Mouse (Mus musculus) heart, postnatal 10 days (tissue): ENCODE measurements around the gene Jak1. TPM values are rescaled to one million over a fixed set of nuclear protein-coding genes. Genes with fewer than 3 reads are reported as not detected.

Experiments
- DNase-seq, 2 experiments: peaks; one replicate each; pipeline ENCODE4 v3.0.0; 2021
- intact Hi-C: fragments of 180-260 bp; cut with DNase I; formaldehyde crosslinking; loops from one replicate; pipeline ENCODE4 v1.15.1; 2025
- total RNA-seq, 2 experiments: library from RNA; stranded (reverse); gene quantifications; 2 replicates each; pipeline ENCODE4 v1.2.3; 2021

Jak1 gene
- total RNA-seq, result 10 to 100 TPM; 89.5 to 93.0 TPM

DNA sequence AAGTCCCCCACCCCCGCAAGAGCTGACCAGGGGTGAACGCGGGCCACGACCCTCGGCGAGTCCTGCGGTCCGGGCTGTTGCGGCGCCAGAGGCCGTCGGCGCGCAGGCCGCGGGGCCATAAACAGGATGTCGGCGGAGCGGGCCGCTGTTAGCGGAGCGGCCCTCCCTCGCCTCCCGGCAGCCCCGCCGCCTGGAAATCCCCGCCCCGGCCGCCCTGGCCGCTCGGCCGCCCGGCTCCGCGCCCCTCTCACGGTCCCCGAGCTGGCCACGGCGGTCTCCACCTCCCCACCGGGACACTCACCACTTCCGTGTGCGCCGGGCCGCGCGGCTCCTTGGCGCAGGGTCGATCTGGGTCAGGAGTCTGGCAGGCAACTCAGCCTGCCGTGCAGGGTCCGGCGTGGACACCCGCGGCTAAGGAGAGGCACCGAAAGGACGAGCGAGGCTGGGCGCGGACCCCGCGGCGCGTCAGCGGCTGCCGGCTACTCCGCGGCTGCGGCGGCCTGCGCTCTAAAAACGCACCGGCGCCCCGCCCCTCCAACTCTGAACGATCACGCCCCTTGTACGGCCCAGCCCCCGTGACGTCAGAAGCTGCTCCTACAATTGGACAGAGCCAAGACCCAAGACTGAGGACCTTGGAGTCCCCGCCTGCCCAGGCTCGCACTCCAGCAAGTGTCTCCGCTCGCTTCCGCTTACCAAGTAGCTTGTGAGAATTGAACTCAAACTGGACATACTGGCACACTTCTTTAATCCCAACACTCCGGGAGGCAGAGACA lies at the start of gene Jak1:
TSS of gene Jak1 (minus strand) at position 542 of the 773 bp plus-strand sequence.
- peak; percentile 99 for DNase-seq
- intact Hi-C loops, result loop anchor here (2.0 to 10.0 kb wide), 4 partner anchors 28 to 380 kb away; partner anchors contain the start of gene Leprot

DNA sequence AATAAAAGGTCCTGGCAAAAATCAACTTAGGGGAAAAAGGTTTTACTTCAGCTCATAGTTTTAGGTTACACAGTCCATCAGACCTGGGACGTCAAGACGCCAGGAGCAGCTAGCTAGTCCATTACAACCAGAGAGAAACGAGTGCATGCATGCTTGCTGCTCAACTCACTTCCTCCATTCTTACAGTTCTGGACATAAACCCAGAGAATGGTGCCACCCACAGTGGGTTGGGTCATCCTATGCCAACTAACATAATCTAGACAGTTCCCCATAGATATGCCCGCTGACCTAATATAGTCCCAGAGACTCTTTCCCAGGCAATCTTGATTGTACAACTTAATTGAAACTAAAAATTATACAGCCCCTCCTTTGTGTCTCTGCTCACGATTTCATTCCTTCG lies 47.0 kb upstream of the Jak1 start:
- intact Hi-C loops, result no loop called here
- no peak for DNase-seq

DNA sequence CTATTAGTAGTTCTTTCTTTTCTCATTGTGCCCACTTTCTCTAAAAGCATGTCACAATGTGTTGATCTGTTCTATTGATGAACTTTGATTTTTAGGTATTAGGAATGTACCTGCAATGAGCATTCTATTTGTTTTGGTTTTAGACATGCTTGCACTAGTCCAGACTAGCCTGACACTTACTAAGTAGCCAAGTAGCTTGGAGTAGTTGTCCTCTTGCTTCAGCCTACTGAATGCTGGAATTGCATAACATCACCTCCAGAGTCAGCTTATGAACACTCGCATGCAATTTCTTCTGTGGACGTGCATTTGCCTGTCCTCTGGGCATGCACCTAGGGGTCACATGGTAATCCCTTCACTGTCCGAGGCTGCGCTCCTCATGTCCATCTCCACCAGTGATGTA lies 43.1 kb upstream of the Jak1 start:
- intact Hi-C loops, result no loop called here
- DNase-seq, result no peak

DNA sequence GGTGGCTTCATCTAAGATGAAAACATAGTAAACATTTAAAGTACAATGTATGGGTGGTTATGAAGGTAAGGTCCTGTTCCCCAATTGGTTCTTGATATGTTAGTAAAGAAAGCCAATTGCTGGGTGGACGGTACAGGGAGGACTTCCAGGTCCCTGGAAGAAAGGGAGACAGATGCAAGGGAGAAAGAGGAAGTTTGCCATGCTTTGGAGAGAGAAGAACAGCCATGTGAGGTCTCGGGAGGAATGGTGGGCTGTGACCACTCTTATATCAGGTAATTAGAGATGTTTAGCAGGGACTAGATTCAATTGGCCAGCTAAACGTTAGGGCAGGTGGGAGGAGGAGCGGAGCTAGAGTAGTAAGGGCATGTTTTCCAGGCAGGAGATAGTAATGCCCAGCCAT lies 42.2 kb upstream of the Jak1 start:
- DNase-seq, result no peak
- intact Hi-C loops, result no loop called here

DNA sequence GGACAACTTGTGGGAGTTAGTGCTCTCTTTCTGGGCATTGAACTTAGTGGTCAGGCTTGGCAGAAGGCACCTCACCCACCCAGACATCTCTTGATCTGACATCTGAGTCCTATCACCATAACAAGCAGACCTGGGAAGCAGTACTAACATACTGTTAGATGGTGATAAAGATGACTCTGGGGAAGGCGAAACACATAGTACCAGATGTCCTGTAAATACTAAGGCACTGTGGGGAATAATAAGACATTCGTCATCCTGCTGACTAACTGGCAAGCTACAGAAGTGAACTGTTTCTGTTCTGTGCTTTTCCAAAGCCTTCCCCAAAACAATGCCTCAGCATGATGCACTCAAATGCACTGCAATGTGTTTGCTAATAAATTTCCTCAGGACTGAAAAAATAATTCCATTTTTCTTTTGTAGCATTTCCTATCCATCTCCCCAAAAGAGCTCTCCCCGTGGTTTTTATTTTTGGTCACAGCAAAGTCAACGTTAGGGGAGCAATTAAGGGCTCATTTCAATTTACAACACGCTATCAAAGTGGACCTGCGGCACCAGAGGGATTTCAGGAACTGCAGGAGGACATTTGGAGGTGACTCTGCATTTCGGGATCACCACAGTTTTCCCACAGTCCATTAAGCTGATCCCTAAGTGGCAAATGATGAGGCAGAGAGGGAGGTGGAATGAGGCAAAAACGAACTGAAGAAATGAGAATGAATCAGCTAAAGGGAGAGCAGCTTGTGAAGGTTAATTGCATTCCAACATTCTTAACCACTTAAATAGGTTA lies 41.2 kb upstream of the Jak1 start:
- intact Hi-C loops, result no loop called here

DNA sequence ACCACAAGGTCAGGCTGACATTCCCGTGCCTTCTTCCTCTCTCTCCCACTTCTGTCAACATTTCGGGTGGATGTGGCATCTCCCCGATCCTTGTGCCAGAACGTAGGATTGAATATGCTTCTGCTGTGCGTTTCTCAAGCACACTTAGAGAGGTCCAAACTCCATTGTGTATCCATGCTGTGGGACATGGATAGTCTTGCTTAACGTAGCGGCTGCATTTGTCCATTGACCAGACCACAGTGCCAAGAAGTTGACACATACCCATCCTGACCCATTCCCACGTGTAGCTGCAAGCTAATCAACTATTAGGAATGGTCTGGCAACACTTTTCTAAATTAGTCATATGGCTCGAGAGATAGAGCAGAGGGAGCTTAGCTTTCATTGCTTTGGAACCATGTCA lies 40.0 kb upstream of the Jak1 start:
- intact Hi-C loops, result no loop called here
- DNase-seq, result peak; percentile 18 to 21

More for the DNA sequence above, 41.2 kb upstream of the Jak1 start:
- DNase-seq, result no peak

DNA sequence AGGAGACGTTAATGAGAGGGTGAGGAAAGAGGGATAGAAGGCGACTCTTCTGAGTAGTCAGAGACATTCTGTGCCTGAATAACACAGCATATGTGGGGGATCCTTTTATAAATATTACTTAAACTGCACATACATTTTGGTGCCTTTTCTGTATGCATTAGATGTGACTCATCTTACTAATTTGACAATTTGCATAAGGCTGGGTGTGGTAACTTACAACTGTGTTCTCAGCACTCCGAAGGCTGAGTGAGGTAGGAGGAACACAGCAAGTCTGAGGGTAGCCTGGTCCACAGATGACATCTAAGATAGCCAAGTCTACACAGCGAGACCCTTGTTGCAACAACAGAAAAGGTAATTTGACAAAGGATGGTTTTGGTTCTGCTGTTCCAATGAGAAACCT lies 39.0 kb upstream of the Jak1 start:
- no peak for DNase-seq
- intact Hi-C loops, result no loop called here

DNA sequence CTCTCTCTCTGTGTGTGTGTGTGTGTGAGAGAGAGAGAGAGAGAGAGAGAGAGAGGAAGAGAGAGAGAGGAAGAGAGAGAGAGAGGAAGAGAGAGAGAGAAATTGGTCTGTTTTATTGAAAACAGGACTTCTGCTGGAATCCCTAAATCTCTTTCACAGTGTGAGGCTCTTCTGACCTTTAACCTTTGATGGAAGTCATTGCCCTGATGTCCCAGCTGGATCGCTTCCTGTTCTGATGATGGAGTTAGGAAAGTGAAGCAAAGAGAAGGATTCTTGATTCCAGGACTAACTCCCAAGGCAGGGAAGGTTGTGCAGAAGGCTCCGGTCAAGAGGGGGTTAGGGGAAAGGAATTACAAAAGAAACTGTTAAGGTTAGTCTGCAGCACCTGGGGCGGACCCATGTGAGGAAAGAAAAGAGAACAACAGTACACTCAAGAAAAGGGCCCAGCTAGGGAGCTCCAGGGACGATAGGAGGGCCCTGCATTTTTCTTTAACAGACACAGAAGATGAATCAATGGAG lies 35.4 kb upstream of the Jak1 start:
- no peak for DNase-seq
- intact Hi-C loops, result no loop called here

DNA sequence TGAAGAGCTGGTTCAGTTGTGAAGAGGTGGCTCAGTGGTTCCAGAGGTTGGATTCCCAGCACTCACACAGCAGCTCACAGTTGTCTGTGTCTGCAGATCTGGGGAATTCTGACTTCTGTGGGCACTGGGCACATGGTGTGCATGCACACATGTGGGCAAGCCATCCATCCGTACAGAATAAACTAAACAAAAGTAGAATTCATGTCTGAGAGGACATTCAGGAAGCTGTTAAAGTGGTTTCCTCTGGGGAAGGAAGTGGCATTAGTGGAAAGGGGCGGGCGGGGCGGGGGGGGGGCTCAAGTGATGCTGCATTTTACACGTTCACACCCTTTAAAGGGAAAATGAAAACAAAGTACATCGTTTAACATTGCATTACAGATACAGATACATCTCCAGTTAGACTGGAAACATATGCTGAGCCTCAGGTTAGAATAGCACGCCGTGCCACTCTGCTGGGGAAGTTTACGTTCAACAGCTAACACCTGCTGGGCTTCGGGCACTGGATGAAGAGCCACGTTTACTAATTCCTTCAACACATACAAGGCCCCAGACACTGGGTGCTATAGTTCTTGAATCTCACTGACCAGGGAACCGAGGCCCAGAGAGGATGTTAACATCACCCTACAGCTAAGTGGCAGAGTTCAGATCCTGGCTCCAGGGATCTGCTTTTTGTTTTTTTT lies 33.4 kb upstream of the Jak1 start:
- intact Hi-C loops, result loop anchor here (10.0 kb wide), 1 partner anchor 514 kb away; no protein-coding TSS in a partner anchor
- DNase-seq, result no peak

DNA sequence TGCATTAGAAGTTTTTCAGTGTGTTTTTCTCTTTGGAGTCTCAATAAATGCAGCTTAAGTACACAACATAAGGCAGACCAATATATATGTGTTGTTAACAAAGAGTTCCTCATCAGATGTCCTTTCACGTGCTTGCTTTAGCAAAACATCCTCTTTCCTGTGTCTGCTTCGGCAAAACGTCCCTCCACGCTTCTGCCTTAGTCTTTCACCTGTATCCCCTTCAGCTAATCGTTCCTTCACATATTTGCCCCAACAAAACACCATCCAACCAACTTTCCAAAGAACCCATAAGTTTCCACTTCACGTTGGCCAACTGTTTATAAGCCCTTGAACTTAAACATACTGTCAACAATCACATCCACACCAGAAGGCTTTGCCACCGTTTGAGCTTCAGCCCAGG lies 31.8 kb upstream of the Jak1 start:
- intact Hi-C loops, result loop anchor here (10.0 kb wide), 1 partner anchor 512 kb away; no protein-coding TSS in a partner anchor
- no peak for DNase-seq

DNA sequence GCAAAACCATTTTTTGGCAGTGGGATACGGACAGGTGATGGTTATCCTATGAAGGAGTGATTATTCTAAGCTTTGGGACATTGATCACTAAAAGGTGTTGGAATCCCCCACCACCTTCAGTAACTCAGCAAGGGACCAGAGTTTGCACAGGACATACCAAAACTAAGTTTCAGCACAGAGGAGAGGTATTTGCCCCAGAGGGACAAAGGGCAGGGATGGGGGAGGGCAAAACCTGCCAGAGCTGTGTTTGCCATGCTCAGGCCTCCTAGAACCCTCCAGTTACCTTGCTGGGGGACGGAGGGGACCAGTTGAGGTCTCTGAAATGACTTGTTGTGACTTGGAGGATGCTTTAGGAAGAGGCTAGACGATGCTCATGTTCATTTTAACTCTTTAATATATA lies 30.7 kb upstream of the Jak1 start:
- no peak for DNase-seq
- intact Hi-C loops, result loop anchor here (10.0 kb wide), 1 partner anchor 511 kb away; no protein-coding TSS in a partner anchor

DNA sequence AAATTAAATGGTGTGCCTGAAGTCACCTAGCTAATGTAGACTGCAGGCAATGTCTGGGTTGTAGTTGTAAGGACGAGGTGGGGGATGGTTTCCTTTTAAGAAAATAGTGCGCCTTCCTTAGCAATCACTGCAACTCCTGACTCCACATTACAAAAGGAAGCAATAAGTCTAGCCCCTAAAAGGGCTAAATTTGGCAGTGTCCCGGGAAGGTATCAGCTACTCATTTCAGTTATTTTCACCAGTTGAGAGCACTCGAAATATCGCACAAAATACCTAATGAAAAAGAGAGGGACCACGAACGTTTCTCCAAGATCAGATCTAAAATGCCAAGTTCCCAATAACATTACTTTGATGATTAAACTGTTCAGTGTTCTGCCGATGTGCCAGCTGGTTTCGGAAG lies 28.6 kb upstream of the Jak1 start:
- DNase-seq, result no peak
- intact Hi-C loops, result loop anchor here (2.0 to 10.0 kb wide), 3 partner anchors 29 to 509 kb away; partner anchors contain the start of gene Jak1

DNA sequence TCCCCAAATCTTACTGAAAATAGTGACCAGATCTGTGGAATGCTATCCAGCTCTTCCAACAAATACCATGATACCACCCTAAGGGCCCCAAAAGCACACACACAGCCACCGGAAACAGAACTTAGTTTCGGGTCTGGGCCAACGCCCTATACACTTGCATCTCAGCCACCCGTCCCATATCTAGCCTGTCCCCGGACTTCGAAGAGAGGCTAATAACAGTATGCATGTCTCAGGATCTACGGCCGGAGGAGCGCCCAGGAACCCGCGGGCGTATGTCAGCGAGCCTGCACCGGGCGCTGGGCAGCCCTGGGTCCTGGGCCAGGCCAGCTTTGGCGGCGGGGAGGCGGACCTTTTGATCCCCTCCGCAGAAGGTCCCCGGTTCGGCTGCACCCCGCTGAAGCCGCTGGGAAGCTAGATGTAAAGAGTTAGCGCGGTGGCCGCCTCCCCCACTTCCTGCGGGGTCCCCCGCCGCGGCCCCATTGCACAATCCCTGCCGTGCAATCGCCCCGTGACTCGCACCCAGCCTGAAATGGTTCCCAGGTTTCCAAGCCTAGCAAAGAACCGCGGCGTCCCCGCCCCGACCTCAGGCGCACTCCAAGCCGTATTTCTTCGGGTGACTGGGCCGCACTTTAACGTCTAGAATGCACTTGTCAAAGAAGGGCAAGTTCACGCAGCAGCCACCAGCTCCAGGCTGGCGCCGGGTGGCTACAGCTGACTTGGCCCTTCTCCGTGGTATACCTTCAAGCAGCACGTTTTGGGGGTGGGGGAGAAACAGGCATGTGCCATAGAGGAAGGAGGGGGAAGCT lies 27.9 kb upstream of the Jak1 start:
- intact Hi-C loops, result loop anchor here (2.0 to 10.0 kb wide), 3 partner anchors 28 to 508 kb away; partner anchors contain the start of gene Jak1

DNA sequence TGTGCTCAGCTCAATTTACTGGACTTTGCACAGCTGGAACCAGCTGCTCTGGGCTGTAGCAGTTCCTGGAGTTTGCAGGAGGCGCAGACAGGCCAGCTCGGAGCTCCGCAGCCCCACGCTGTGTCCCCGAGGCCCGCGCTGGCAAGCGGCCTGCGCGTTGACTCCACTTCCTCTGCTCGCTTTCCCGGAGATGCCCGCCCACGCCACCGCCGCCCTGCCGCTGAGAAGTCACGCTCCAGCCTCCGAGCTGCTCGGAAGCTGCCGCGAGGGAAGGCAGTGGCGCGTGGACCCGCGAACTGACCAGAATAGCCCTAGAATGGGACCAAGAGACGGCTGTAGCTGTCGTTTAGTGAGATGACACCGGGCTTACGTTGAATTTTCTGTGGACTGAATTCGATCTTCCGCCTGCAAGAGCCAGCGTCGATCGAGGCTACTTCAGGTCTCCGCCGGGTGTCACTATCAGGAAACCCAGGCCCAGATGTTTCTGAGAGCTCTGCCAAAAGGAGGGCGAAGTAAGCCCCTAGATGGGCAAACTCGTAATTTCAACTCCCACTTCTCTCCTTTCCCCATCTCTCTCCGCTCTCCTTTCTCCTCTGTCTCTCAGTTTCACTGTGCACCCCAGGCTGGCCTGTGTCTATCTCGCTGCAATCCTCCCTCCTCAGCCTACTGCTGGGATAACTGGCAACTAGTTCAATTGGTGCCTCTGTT lies 27.1 kb upstream of the Jak1 start:
- intact Hi-C loops, result loop anchor here (2.0 to 10.0 kb wide), 3 partner anchors 27 to 507 kb away; partner anchors contain the start of gene Jak1
- peak; percentile 92 for DNase-seq

More for the DNA sequence above, 27.9 kb upstream of the Jak1 start:
- DNase-seq, result peak; percentile 66 to 70

DNA sequence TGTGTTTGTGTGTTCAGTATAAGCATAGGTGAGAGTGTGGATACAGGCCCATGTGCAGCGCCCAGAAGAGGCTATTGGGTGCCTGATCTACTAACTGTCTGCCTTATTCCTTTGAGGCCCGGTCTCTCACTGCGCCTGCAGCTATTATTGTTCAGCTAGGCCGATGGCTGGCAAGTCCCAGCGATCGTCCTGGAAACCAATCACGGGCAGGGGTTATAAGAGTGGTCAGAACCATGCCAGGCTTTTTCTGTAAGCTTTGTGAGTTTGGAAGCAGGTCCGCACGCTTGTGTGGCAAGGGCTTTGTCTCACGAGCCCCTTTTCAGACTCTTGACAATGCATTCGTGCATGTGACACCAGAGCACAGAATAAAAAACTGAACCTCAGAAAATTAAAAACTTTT lies 23.2 kb upstream of the Jak1 start:
- intact Hi-C loops, result no loop called here
- DNase-seq, result no peak

DNA sequence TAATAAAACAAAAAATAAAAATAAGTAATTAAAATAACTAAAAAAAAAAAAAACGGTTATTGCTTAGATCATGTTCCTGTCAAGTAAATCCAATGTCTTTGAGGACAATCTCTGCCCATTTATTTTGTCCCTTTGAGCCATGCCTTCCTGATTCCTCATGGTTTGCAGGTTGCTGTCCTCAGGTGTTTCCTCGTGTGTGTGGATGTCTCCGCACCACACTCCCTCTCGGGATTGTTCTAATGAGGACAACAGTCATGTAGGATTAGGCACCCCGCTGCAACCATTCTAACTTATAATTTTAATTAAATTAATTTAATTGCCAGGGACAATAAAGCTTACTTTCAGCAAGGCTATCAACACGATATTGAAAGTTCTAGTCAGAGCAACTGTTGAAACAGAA lies 21.5 kb upstream of the Jak1 start:
- DNase-seq, result no peak
- intact Hi-C loops, result no loop called here

DNA sequence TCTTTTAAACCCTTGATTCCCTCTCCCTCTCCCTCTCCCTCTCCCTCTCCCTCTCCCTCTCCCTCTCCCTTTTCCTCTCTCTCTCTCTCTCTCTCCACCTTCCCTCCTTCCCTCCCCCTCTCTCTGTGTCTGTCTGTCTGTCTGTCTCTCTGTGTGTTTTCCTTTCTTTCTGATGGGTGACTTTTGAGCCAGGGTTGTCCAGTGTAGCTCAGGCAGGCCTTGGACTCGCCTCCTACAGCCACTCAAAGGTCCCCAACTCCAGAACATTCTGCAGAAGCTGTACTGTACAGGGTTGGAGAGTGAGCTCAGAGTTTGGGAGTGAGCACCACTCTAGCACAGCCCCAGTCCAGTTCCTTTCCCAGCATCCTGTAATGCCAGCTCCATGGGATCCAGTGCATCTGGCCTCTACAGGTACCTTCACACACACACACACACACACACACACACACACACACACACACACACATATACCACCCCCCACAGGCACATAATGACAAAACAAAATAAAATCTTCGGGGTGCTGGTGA lies 20.9 kb upstream of the Jak1 start:
- DNase-seq, result no peak
- intact Hi-C loops, result no loop called here

DNA sequence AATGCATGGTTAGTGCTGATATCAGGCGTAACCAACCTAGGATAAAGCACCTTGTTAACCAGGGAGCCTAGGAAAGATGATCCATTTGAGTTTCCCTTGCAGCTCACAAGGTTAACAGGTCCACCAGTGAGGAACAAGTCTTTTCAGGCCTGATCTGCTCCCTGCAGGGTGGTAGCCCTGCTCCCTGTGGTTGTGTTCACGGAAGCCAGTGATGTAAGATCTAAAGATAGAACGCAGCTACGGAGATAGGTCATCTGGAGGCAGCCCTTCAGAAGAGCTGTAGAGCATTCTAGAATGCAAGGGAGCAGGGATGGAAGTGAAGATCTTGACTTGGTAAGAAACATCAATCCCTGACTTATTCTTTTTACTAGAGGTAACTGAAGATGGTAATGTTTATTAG lies 18.9 kb upstream of the Jak1 start:
- intact Hi-C loops, result no loop called here
- DNase-seq, result no peak

DNA sequence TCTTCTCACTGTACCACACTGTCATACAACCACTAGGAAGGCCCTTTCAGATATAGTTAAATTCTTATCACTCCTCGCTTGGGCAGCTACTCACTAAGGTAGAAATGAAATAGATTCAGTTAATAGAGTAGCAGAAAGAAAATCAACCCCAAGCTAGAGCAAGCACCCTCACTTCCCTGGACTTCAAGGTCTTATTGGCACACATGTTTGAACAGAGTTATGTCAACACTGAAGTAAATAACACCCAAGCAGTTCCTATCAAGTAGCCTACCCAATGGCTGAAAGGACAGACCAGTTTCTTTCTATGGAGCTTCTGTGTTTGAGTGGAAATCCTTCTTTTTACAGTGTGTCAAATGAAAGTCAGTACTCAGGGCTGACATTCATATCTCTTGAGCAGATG lies 17.2 kb upstream of the Jak1 start:
- intact Hi-C loops, result no loop called here

More for the DNA sequence above, 17.2 kb upstream of the Jak1 start:
- DNase-seq, result no peak
